ENCODE assay signal across 23 mouse cellular contexts in genomic region chr2:50982571-50982970, GRCm38 (mm10).
DNase-seq lines count a peak whose midpoint lies in the region; ATAC-seq and TF ChIP-seq lines count a peak whose summit lies in the region.
"Had no signal": no experiment of that assay in that cellular context is flagged by ENCODE, and none has a peak within 500 bp of the region (broad histone marks: within the 10 kb centered on the region; RNA-seq: fewer than 3 reads in every experiment).

No protein-coding gene starts in this region.

- TF ChIP-seq POLR2A in liver, adult 2 months (IDR thresholded peaks at IDR 0.05; ENCODE audit: extremely low read depth, insufficient read depth, low read length), result no peak

- WGBS in liver, adult 2 months, result 16% methylated on average over 5 of the region's 5 CpGs
- WGBS in liver, embryonic 11.5 days, result 80% methylated on average over 5 of the region's 5 CpGs
- WGBS in stomach, postnatal 0 days, result 77% methylated on average over 5 of the region's 5 CpGs

- DNase-seq in liver, adult 2 months (ENCODE audit: extremely low read depth, low read depth, low spot score), result peak; percentile 88
- DNase-seq in liver, embryonic 11.5 days (ENCODE audit: low spot score), result no peak
- DNase-seq in adipocyte (ENCODE audit: low spot score), result peak; percentile 64
- DNase-seq in stomach, postnatal 0 days (ENCODE audit: low spot score), result no peak
- no peak for DNase-seq in left cerebral cortex, adult 2 months (ENCODE audit: extremely low spot score in 1 of 2, low spot score in 2 of 2)
- no peak for DNase-seq in right cerebral cortex, postnatal 4 days
- DNase-seq in cerebellum, postnatal 36 days, result no peak
- DNase-seq: adrenal gland, adult 2 months; adrenal gland, adult 8-10 months; adrenal gland, postnatal 10 days; adrenal gland, postnatal 14 days; adrenal gland, postnatal 25 days; adrenal gland, postnatal 36 days; B cell, adult 2 months; cerebellum, adult 11 months; cerebellum, adult 11-12 months; cerebellum, adult 18-20 months had no signal

- H3K79me2 ChIP-seq in liver, adult 2 months (ENCODE audit: control insufficient read depth, insufficient read depth, low read length), result no peaks in the 10 kb centered on the region

- no peaks in the 10 kb centered on the region for H3K36me3 ChIP-seq in liver, adult 2 months (ENCODE audit: control insufficient read depth, insufficient read depth, low read length)
- no peaks in the 10 kb centered on the region for H3K36me3 ChIP-seq in liver, embryonic 11.5 days (ENCODE audit: control insufficient read depth, insufficient read depth, low read length)
- no peaks in the 10 kb centered on the region for H3K36me3 ChIP-seq in stomach, postnatal 0 days (ENCODE audit: control insufficient read depth, insufficient read depth, low read length)
- H3K36me3 ChIP-seq: G1E had no signal

- intact Hi-C loops in left cerebral cortex, adult 2 months (cut with DNase I), result no loop called here

- no peaks in the 10 kb centered on the region for H3K9me3 ChIP-seq in liver, embryonic 11.5 days (ENCODE audit: control insufficient read depth, low read length)
- no peaks in the 10 kb centered on the region for H3K9me3 ChIP-seq in stomach, postnatal 0 days (ENCODE audit: control insufficient read depth, low read length)

- H3K27ac ChIP-seq in liver, adult 2 months (replicated peaks; ENCODE audit: insufficient read depth, low read depth, low read length), result peak overlapping the region; percentile 12; the same call in 1 of the 2 replicates
- H3K27ac ChIP-seq in liver, embryonic 11.5 days (ENCODE audit: low read depth, low read length), result no peak overlapping the region
- H3K27ac ChIP-seq in stomach, postnatal 0 days (replicated peaks), result no peak overlapping the region
- no peak overlapping the region for H3K27ac ChIP-seq in left cerebral cortex, adult 2 months

- no peak for ATAC-seq in liver, embryonic 11.5 days (replicated peaks; ENCODE audit: low FRiP score)
- ATAC-seq in monocyte, adult 5-6 weeks (replicated peaks; ENCODE audit: insufficient number of reproducible peaks, low FRiP score, low TSS enrichment, poor library complexity, severe bottlenecking), result 0 out of 2 replicates have a peak, but pooled peaks have one; percentile 13
- ATAC-seq in stomach, postnatal 0 days (ENCODE audit: low FRiP score, low TSS enrichment), result peak; percentile 49; the same call in 1 of the 2 replicates
- ATAC-seq: activated CD4-positive, CD25-positive, alpha-beta regulatory T cell, adult 4 months; CD4-positive, CD25-positive, alpha-beta regulatory T cell, adult 4 months; Patski had no signal

- no peak for TF ChIP-seq EP300 in stomach, postnatal 0 days (optimal IDR thresholded peaks at IDR 0.05)

- H3K4me1 ChIP-seq in liver, adult 2 months (ENCODE audit: control insufficient read depth, insufficient read depth, low read length), result peaks cover 11% of the 10 kb centered on the region
- no peaks in the 10 kb centered on the region for H3K4me1 ChIP-seq in liver, embryonic 11.5 days (replicated peaks; ENCODE audit: control insufficient read depth, insufficient read depth, low read length)
- no peaks in the 10 kb centered on the region for H3K4me1 ChIP-seq in stomach, postnatal 0 days (replicated peaks; ENCODE audit: control insufficient read depth, insufficient read depth)

- TF ChIP-seq CTCF in liver, adult 2 months (IDR thresholded peaks at IDR 0.05; ENCODE audit: low read depth, low read length), result no peak
- no peak for TF ChIP-seq CTCF in stomach, postnatal 0 days (IDR thresholded peaks at IDR 0.05; ENCODE audit: low read depth)
- no peak for TF ChIP-seq CTCF in left cerebral cortex, adult 2 months (IDR thresholded peaks at IDR 0.05)

- no peak overlapping the region for H3K4me3 ChIP-seq in liver, adult 2 months (ENCODE audit: insufficient read depth, low read depth, low read length)
- H3K4me3 ChIP-seq in liver, embryonic 11.5 days (ENCODE audit: low read depth, low read length), result no peak overlapping the region
- H3K4me3 ChIP-seq in stomach, postnatal 0 days (ENCODE audit: low read depth, low read length), result no peak overlapping the region
- no peak overlapping the region for H3K4me3 ChIP-seq in left cerebral cortex, adult 2 months

- H3K9ac ChIP-seq in liver, adult 2 months (ENCODE audit: low read depth, low read length), result no peak overlapping the region
- no peak overlapping the region for H3K9ac ChIP-seq in liver, embryonic 11.5 days (ENCODE audit: low read depth, low read length)
- H3K9ac ChIP-seq in stomach, postnatal 0 days (ENCODE audit: low read length), result no peak overlapping the region

- H3K4me2 ChIP-seq in liver, embryonic 11.5 days, result no peak overlapping the region
- no peak overlapping the region for H3K4me2 ChIP-seq in stomach, postnatal 0 days (replicated peaks; ENCODE audit: low read depth)

- H3K27me3 ChIP-seq in liver, adult 2 months (ENCODE audit: control insufficient read depth, insufficient read depth, low read length), result no peaks in the 10 kb centered on the region
- H3K27me3 ChIP-seq in liver, embryonic 11.5 days (replicated peaks; ENCODE audit: control insufficient read depth, insufficient read depth, low read length), result no peaks in the 10 kb centered on the region
- no peaks in the 10 kb centered on the region for H3K27me3 ChIP-seq in stomach, postnatal 0 days (ENCODE audit: control insufficient read depth, insufficient read depth, low read length)
- H3K27me3 ChIP-seq: CH12.LX, Patski had no signal

Comparison
In these comparisons a context has a peak if more than half of its experiments do, and no peak if none do; other contexts are left out.
1. DNase-seq: peak in liver, adult 2 months (single experiment) and adipocyte (single experiment); none in liver, embryonic 11.5 days (single experiment), stomach, postnatal 0 days (single experiment), left cerebral cortex, adult 2 months (0 of 2), right cerebral cortex, postnatal 4 days (single experiment) and cerebellum, postnatal 36 days (0 of 2).